Mouse (Mus musculus) heart, postnatal 0 days (tissue): ENCODE data around the gene Lpp.
A peak's percentile ranks its signal among the peaks of the same experiment; 100 is the strongest.

Experiments
- CTCF ChIP-seq: IDR thresholded peaks from 2 replicates; pipeline ENCODE4 v1.5.1; 2016; ENCODE audit warnings: antibody characterized with exemption, control low read depth, low read depth
- EP300 ChIP-seq: IDR thresholded peaks from 2 replicates; pipeline ENCODE4 v1.6.1; 2016; ENCODE audit warnings: antibody characterized with exemption, low read depth

DNA sequence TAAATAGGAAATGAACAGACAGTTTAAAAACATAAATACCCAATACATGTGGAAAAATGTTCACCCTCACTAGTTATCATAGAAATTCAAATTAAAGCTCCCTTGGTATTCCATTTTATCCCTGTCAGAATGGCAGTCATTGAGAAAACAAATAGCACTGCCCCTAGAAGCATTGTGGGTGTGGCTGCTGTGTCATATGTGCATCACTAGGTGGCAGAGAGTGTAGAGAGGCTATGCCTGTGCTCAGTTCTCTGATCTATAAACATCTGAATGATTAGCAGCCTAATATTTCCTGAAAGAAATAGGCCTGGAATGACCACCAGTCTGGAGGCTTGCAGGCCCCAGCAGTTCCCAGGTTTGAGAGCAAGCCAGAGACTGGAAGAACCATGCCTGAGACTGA, 490.7 kb downstream of the Lpp start:
- TF ChIP-seq EP300: no peak
- peak; percentile 9; the same call in 1 of the 2 replicates for TF ChIP-seq CTCF
